Mouse (Mus musculus) MEL (cell line): Measurements from ENCODE around the gene Smyd1.

Experiments used
- GABPA ChIP-seq: IDR thresholded peaks from 2 replicates; pipeline ENCODE4 v1.6.1; 2012; ENCODE audit warnings: low read depth, mild to moderate bottlenecking, inconsistent platforms, low read length, improper control_type of control experiment, moderate library complexity
- HCFC1 ChIP-seq: IDR thresholded peaks from 2 replicates; pipeline ENCODE4 v1.6.1; 2012; ENCODE audit warnings: low read depth, mild to moderate bottlenecking, inconsistent platforms, low read length, improper control_type of control experiment, moderate library complexity

DNA sequence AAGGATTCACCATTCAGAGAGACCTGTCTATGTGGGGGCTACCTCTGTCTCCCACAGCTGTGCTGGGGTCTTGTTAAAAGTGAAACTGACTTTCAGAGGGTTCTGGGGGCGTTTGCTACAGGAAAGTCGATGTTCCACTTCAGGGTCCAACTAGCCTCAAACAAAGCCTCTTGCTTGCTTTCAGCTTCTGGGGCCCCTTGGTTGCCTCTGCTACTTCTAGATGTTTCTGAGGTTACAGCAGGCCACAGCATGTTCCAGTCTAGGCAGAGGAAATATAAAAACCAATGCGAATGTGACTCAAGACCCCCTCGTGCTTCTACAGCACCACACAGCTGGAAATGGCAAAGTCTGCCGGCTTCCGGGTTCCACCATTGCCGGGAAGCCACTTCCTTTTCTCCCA lies 35.5 kb upstream of the Smyd1 start:
- TF ChIP-seq GABPA (no peak), HCFC1 (no peak)
